Mouse (Mus musculus) neural tube, embryonic 12.5 days (tissue): ENCODE measurements at regions not wholly inside any gene's neighbourhood (a gene's known extent, or its start where the extent isn't known, plus 50 kb on each side); places are given as distances from the start of the nearest gene placed in this dataset. TPM values are rescaled to one million over a fixed set of nuclear protein-coding genes. Genes with fewer than 3 reads are reported as not detected.

Experiments used
- microRNA-seq: library from miRNA; unstranded; fragments of <30 nt; microRNA quantifications from one replicate; pipeline ENCODE4, GENCODE M21; 2017

Small RNA genes lying in the stretch of these regions (microRNA-seq; reads per million reads assigned to microRNA genes)
- gene Gm25972 = not detected
